Mouse (Mus musculus) MEL (cell line): ENCODE results near the gene Slc23a2. TPM values are rescaled to one million over a fixed set of nuclear protein-coding genes. Genes with fewer than 3 reads are reported as not detected.

Source experiments
- DNase-seq: peaks from one replicate; pipeline ENCODE4 v3.0.0; 2011; ENCODE audit warnings: low read depth, low spot score
- H3K27ac ChIP-seq: 2 replicates; pipeline ENCODE4 v1.5.1; 2012; ENCODE audit warnings: low read depth, mild to moderate bottlenecking, control low read depth, low read length, moderate library complexity; ENCODE audit not compliant: control insufficient read depth
- H3K27me3 ChIP-seq, 2 experiments: fragments of 150-350 bp in 1 of 2; sonication (generic) in 1 of 2; 2 replicates each; pipeline ENCODE4 v1.6.1; 2012; ENCODE audit warnings: low read length in 2 of 2, mild to moderate bottlenecking in 2 of 2, improper control_type of control experiment in 1 of 2, moderate library complexity in 1 of 2; ENCODE audit not compliant: insufficient read depth in 2 of 2, control insufficient read depth in 1 of 2
- H3K36me3 ChIP-seq, 2 experiments: 2 replicates each; pipeline ENCODE4 v1.6.1; 2012 to 2014; ENCODE audit warnings: low read length in 2 of 2, improper control_type of control experiment in 1 of 2, inconsistent platforms in 1 of 2, mild to moderate bottlenecking in 1 of 2; ENCODE audit not compliant: insufficient read depth in 2 of 2, control insufficient read depth in 1 of 2
- H3K4me1 ChIP-seq, 2 experiments: fragments of 150-350 bp in 1 of 2; sonication (generic) in 1 of 2; 2 replicates each; pipeline ENCODE4 v1.6.1; 2012; ENCODE audit warnings: low read length in 2 of 2, improper control_type of control experiment in 1 of 2, mild to moderate bottlenecking in 1 of 2; ENCODE audit not compliant: insufficient read depth in 2 of 2, control insufficient read depth in 1 of 2
- H3K4me3 ChIP-seq, 2 experiments: fragments of 150-350 bp in 1 of 2; sonication (generic) in 1 of 2; 2 replicates each; pipeline ENCODE4 v1.5.1; 2012; ENCODE audit warnings: low read depth in 2 of 2, low read length in 2 of 2, mild to moderate bottlenecking in 2 of 2, moderate library complexity in 2 of 2, control low read depth in 1 of 2, improper control_type of control experiment in 1 of 2; ENCODE audit not compliant: control insufficient read depth in 1 of 2, insufficient read depth in 1 of 2
- H3K79me2 ChIP-seq: 2 replicates; pipeline ENCODE4 v1.6.1; 2012; ENCODE audit warnings: mild to moderate bottlenecking, low read length, moderate library complexity; ENCODE audit not compliant: control insufficient read depth, poor library complexity, insufficient read depth
- H3K9ac ChIP-seq: 2 replicates; pipeline ENCODE4 v1.6.1; 2012; ENCODE audit warnings: low read depth, mild to moderate bottlenecking, control low read depth, low read length, moderate library complexity; ENCODE audit not compliant: control insufficient read depth, poor library complexity, severe bottlenecking
- H3K9me3 ChIP-seq: fragments of 150-350 bp; sonication (generic); replicated peaks from 2 replicates; pipeline ENCODE4 v1.6.1; 2012; ENCODE audit warnings: mild to moderate bottlenecking, low read length, improper control_type of control experiment, moderate library complexity; ENCODE audit not compliant: insufficient read depth
- CHD1 ChIP-seq: IDR thresholded peaks from 2 replicates; pipeline ENCODE4 v1.6.1; 2012; ENCODE audit warnings: low read depth, mild to moderate bottlenecking, inconsistent platforms, low read length, improper control_type of control experiment
- CHD2 ChIP-seq: IDR thresholded peaks from 2 replicates; pipeline ENCODE4 v1.6.1; 2011; ENCODE audit warnings: low read length, improper control_type of control experiment
- CTCF ChIP-seq, 3 experiments: IDR thresholded peaks in 2 of 3; conservative IDR thresholded peaks in 1 of 3; 2 replicates each; pipeline ENCODE4 v1.5.1; 2011 to 2012; ENCODE audit warnings: low read length in 3 of 3, low read depth in 2 of 3, mild to moderate bottlenecking in 2 of 3, improper control_type of control experiment in 1 of 3, inconsistent platforms in 1 of 3, mixed read lengths in 1 of 3, moderate library complexity in 1 of 3; ENCODE audit not compliant: control insufficient read depth in 1 of 3, insufficient read depth in 1 of 3, poor library complexity in 1 of 3, severe bottlenecking in 1 of 3
- E2F4 ChIP-seq: IDR thresholded peaks from 2 replicates; pipeline ENCODE4 v1.6.1; 2011; ENCODE audit warnings: low read depth, low read length, improper control_type of control experiment, borderline replicate concordance
- ELF1 ChIP-seq: IDR thresholded peaks from 2 replicates; pipeline ENCODE4 v1.6.1; 2014; ENCODE audit warnings: low read depth, mild to moderate bottlenecking, inconsistent platforms, low read length, improper control_type of control experiment, moderate library complexity
- EP300 ChIP-seq, 2 experiments: IDR thresholded peaks; 2 replicates each; pipeline ENCODE4 v1.6.1; 2011; ENCODE audit warnings: improper control_type of control experiment in 2 of 2, low read length in 2 of 2, low read depth in 1 of 2, mild to moderate bottlenecking in 1 of 2
- ETS1 ChIP-seq: IDR thresholded peaks from 2 replicates; pipeline ENCODE4 v1.6.1; 2012; ENCODE audit warnings: low read depth, mild to moderate bottlenecking, inconsistent platforms, low read length, improper control_type of control experiment, moderate library complexity
- GATA1 ChIP-seq: IDR thresholded peaks from 2 replicates; pipeline ENCODE4 v1.6.1; 2011; ENCODE audit warnings: low read depth, low read length, improper control_type of control experiment
- JUND ChIP-seq: IDR thresholded peaks from 2 replicates; pipeline ENCODE4 v1.6.1; 2011; ENCODE audit warnings: low read depth, mild to moderate bottlenecking, improper control_type of control experiment, low read length
- KAT2A ChIP-seq: conservative IDR thresholded peaks from 2 replicates; pipeline ENCODE4 v1.6.1; 2012; ENCODE audit warnings: low read depth, low read length, improper control_type of control experiment, inconsistent platforms
- MAZ ChIP-seq: IDR thresholded peaks from 2 replicates; pipeline ENCODE4 v1.6.1; 2012; ENCODE audit warnings: low read depth, mild to moderate bottlenecking, inconsistent platforms, low read length, improper control_type of control experiment
- NELFE ChIP-seq: IDR thresholded peaks from 2 replicates; pipeline ENCODE4 v1.6.1; 2011; ENCODE audit warnings: low read depth, low read length, improper control_type of control experiment
- POLR2A ChIP-seq, 2 experiments: IDR thresholded peaks; 2 replicates each; pipeline ENCODE4 v1.6.1; 2011 to 2012; ENCODE audit warnings: low read length in 2 of 2, mild to moderate bottlenecking in 2 of 2, control low read depth in 1 of 2, improper control_type of control experiment in 1 of 2, low read depth in 1 of 2, moderate library complexity in 1 of 2; ENCODE audit not compliant: control insufficient read depth in 1 of 2, insufficient read depth in 1 of 2, poor library complexity in 1 of 2
- POLR2AphosphoS5 ChIP-seq: IDR thresholded peaks from 2 replicates; pipeline ENCODE4 v1.6.1; 2012; ENCODE audit warnings: low read depth, borderline replicate concordance, mild to moderate bottlenecking, inconsistent platforms, low read length, moderate library complexity, mixed read lengths
- RAD21 ChIP-seq: IDR thresholded peaks from 2 replicates; pipeline ENCODE4 v1.6.1; 2011; ENCODE audit warnings: mild to moderate bottlenecking, low read depth, low read length, improper control_type of control experiment
- RCOR1 ChIP-seq: IDR thresholded peaks from 2 replicates; pipeline ENCODE4 v1.6.1; 2012; ENCODE audit warnings: low read depth, mild to moderate bottlenecking, inconsistent platforms, low read length, improper control_type of control experiment
- TAL1 ChIP-seq: IDR thresholded peaks from 2 replicates; pipeline ENCODE4 v1.6.1; 2012; ENCODE audit warnings: mild to moderate bottlenecking, inconsistent platforms, low read length, moderate library complexity, mixed read lengths
- TBP ChIP-seq: IDR thresholded peaks from 2 replicates; pipeline ENCODE4 v1.8.0; 2011; ENCODE audit warnings: low read depth, low read length, improper control_type of control experiment
- TCF12 ChIP-seq: IDR thresholded peaks from 2 replicates; pipeline ENCODE4 v1.6.1; 2014; ENCODE audit warnings: low read depth, mild to moderate bottlenecking, inconsistent platforms, low read length, improper control_type of control experiment, moderate library complexity
- USF1 ChIP-seq: IDR thresholded peaks from 2 replicates; pipeline ENCODE4 v1.6.1; 2014; ENCODE audit warnings: low read depth, mild to moderate bottlenecking, inconsistent platforms, low read length, improper control_type of control experiment, moderate library complexity
- USF2 ChIP-seq, 2 experiments: IDR thresholded peaks; 2 replicates each; pipeline ENCODE4 v1.6.1; 2011 to 2012; ENCODE audit warnings: improper control_type of control experiment in 2 of 2, low read length in 2 of 2, borderline replicate concordance in 1 of 2, inconsistent platforms in 1 of 2, low read depth in 1 of 2, mild to moderate bottlenecking in 1 of 2; ENCODE audit not compliant: insufficient read depth in 1 of 2
- ZC3H11A ChIP-seq: IDR thresholded peaks from 2 replicates; pipeline ENCODE4 v1.6.1; 2012; ENCODE audit warnings: low read depth, mild to moderate bottlenecking, inconsistent platforms, low read length, improper control_type of control experiment
- ZKSCAN1 ChIP-seq: IDR thresholded peaks from 2 replicates; pipeline ENCODE4 v1.6.1; 2012; ENCODE audit warnings: low read depth, mild to moderate bottlenecking, inconsistent platforms, low read length, improper control_type of control experiment, moderate library complexity
- ZMIZ1 ChIP-seq: IDR thresholded peaks from 2 replicates; pipeline ENCODE4 v1.6.1; 2012; ENCODE audit warnings: low read depth, mild to moderate bottlenecking, inconsistent platforms, low read length, improper control_type of control experiment, moderate library complexity
- polyA plus RNA-seq, 2 experiments: library from polyadenylated mRNA; stranded (reverse) in 1 of 2; unstranded in 1 of 2; fragments of >175 nt in 1 of 2; fragments of >200 nt in 1 of 2; gene quantifications; 2 replicates each; pipeline versions ENCODE4 v1.2.1 to v1.2.4; 2012; ENCODE audit warnings: low replicate concordance in 2 of 2, low read depth in 1 of 2; ENCODE audit not compliant: insufficient read length in 2 of 2, insufficient read depth in 1 of 2, missing spikeins in 1 of 2
- total RNA-seq: library from RNA; depleted of rRNA; stranded (reverse); fragments of 300-350 nt; gene quantifications from 2 replicates; pipeline ENCODE4 v1.2.3, GENCODE M21; 2012

Slc23a2 gene
- total and polyA plus RNA-seq, 3 experiments = 7.9 to 10.3 TPM; not detected in 1

- Histone ChIP-seq H3K36me3 (peaks cover 0 to 17% of the 10 kb centered on the region in 2 experiments; a peak in 2 of 4 replicates), H3K4me1 (peaks cover 15 to 32% of the 10 kb centered on the region in 2 experiments)
- DNase-seq = no peak
These were observed 91.1 kb downstream of the Slc23a2 start for GRCm38 (mm10) chr2:132053824-132054223.

GRCm38 (mm10) chr2:132051798-132052197 is 93.1 kb downstream of the Slc23a2 start:
- peaks cover 10 to 32% of the 10 kb centered on the region in 2 experiments for H3K4me1 ChIP-seq
- no peaks in the 10 kb centered on the region for H3K9me3 ChIP-seq
- no peak overlapping the region for H3K4me3 ChIP-seq
- peaks cover 0 to 17% of the 10 kb centered on the region in 2 experiments; a peak in 2 of 4 replicates for H3K36me3 ChIP-seq
- TF ChIP-seq TBP = peak; percentile 56; the same call in 1 of the 2 replicates
- no peak for TF ChIP-seq ZMIZ1
- 0 out of 2 replicates have a peak, but pooled peaks have one; percentile 9 for TF ChIP-seq ETS1
- TF ChIP-seq KAT2A = no peak
- no peak for TF ChIP-seq ZKSCAN1
- no peak for TF ChIP-seq RAD21
- peak; percentile 10; the same call in 1 of the 2 replicates for TF ChIP-seq TCF12
- DNase-seq = peak; percentile 65
- no peaks in the 10 kb centered on the region for H3K79me2 ChIP-seq
- no peak overlapping the region for H3K27ac ChIP-seq
- no peaks in the 10 kb centered on the region for H3K27me3 ChIP-seq
- no peak overlapping the region for H3K9ac ChIP-seq

More at GRCm38 (mm10) chr2:132053824-132054223, 91.1 kb downstream of the Slc23a2 start:
- Histone ChIP-seq H3K79me2 (no peaks in the 10 kb centered on the region), H3K4me3 (no peak overlapping the region), H3K27me3 (no peaks in the 10 kb centered on the region), H3K27ac (no peak overlapping the region), H3K9me3 (no peaks in the 10 kb centered on the region), H3K9ac (no peak overlapping the region)
- TF ChIP-seq RAD21 (no peak), USF2 (IDR thresholded peaks at IDR 0.05; ENCODE audit: borderline replicate concordance in 1 of 2, insufficient read depth in 1 of 2, low read depth in 1 of 2, low read length in 2 of 2) (no peak), ZC3H11A (no peak), JUND (no peak), EP300 (IDR thresholded peaks at IDR 0.05; ENCODE audit: low read depth in 1 of 2, low read length in 2 of 2) (no peak), NELFE (no peak), POLR2A (IDR thresholded peaks at IDR 0.05; ENCODE audit: control insufficient read depth in 1 of 2, insufficient read depth in 1 of 2, low read depth in 1 of 2, low read length in 2 of 2, poor library complexity in 1 of 2) (no peak), CHD2 (no peak), GATA1 (no peak), CTCF (IDR thresholded peaks at IDR 0.05 in 2 of 3, conservative IDR thresholded peaks at IDR 0.05 in 1 of 3; ENCODE audit: control insufficient read depth in 1 of 3, insufficient read depth in 1 of 3, low read depth in 2 of 3, low read length in 3 of 3, poor library complexity in 1 of 3, severe bottlenecking in 1 of 3) (no peak), POLR2AphosphoS5 (no peak), E2F4 (no peak), TAL1 (no peak), USF1 (no peak), RCOR1 (no peak), CHD1 (no peak), ELF1 (no peak), TBP (no peak), MAZ (no peak)
